Mouse (Mus musculus): ENCODE results near the gene Sertad3.
A peak's percentile ranks its signal among the peaks of the same experiment; 100 is the strongest.

Gene Sertad3

GRCm38 (mm10) chr7:27473156-27473834 lies at the start of gene Sertad3:
Gene Sertad3 (plus strand): TSS chr7:27473768.
- DNase-seq (ENCODE audit: low read depth, low spot score), result peak; percentile 94

- DNase-seq (ENCODE audit: low read depth, low spot score), result no peak
Observed at GRCm38 (mm10) chr7:27427387-27427786, 46.2 kb upstream of the Sertad3 start.

- DNase-seq (ENCODE audit: low read depth, low spot score), result no peak
Observed at GRCm38 (mm10) chr7:27428002-27428401, 45.6 kb upstream of the Sertad3 start.

- no peak for DNase-seq (ENCODE audit: low read depth, low spot score)
Observed at GRCm38 (mm10) chr7:27429135-27429534, 44.4 kb upstream of the Sertad3 start.

- DNase-seq (ENCODE audit: low read depth, low spot score), result no peak
Observed at GRCm38 (mm10) chr7:27433349-27433748, 40.2 kb upstream of the Sertad3 start.

- DNase-seq (ENCODE audit: low read depth, low spot score), result no peak
Observed at GRCm38 (mm10) chr7:27433794-27434193, 39.8 kb upstream of the Sertad3 start.

- DNase-seq (ENCODE audit: low read depth, low spot score), result no peak
Observed at GRCm38 (mm10) chr7:27437544-27437943, 36.0 kb upstream of the Sertad3 start.

GRCm38 (mm10) chr7:27440014-27440413 lies 33.6 kb upstream of the Sertad3 start:
- no peak for DNase-seq (ENCODE audit: low read depth, low spot score)

GRCm38 (mm10) chr7:27446051-27446450 lies 27.5 kb upstream of the Sertad3 start:
- no peak for DNase-seq (ENCODE audit: low read depth, low spot score)

GRCm38 (mm10) chr7:27446521-27447418 lies 26.8 kb upstream of the Sertad3 start:
- DNase-seq (ENCODE audit: low read depth, low spot score), result no peak

- DNase-seq (ENCODE audit: low read depth, low spot score), result peak; percentile 98
Observed at GRCm38 (mm10) chr7:27447419-27448286, 25.9 kb upstream of the Sertad3 start, which contains the start of the genes Sptbn4 and Blvrb. Gene Sptbn4 (minus strand): TSS chr7:27447686. Gene Blvrb (plus strand): TSS chr7:27447978.

GRCm38 (mm10) chr7:27448421-27449206 lies 25.0 kb upstream of the Sertad3 start:
- no peak for DNase-seq (ENCODE audit: low read depth, low spot score)

- no peak for DNase-seq (ENCODE audit: low read depth, low spot score)
Observed at GRCm38 (mm10) chr7:27449256-27449862, 24.2 kb upstream of the Sertad3 start.

- no peak for DNase-seq (ENCODE audit: low read depth, low spot score)
Observed at GRCm38 (mm10) chr7:27451359-27451758, 22.2 kb upstream of the Sertad3 start.

- no peak for DNase-seq (ENCODE audit: low read depth, low spot score)
Observed at GRCm38 (mm10) chr7:27452206-27452770, 21.3 kb upstream of the Sertad3 start.

- no peak for DNase-seq (ENCODE audit: low read depth, low spot score)
Observed at GRCm38 (mm10) chr7:27454461-27455121, 19.0 kb upstream of the Sertad3 start.

GRCm38 (mm10) chr7:27455273-27455672 lies 18.3 kb upstream of the Sertad3 start:
- DNase-seq (ENCODE audit: low read depth, low spot score), result no peak

- DNase-seq (ENCODE audit: low read depth, low spot score), result no peak
Observed at GRCm38 (mm10) chr7:27458614-27459013, 15.0 kb upstream of the Sertad3 start.

GRCm38 (mm10) chr7:27459640-27460039 lies 13.9 kb upstream of the Sertad3 start:
- DNase-seq (ENCODE audit: low read depth, low spot score), result no peak

- no peak for DNase-seq (ENCODE audit: low read depth, low spot score)
Observed at GRCm38 (mm10) chr7:27460477-27460876, 13.1 kb upstream of the Sertad3 start.

All from embryo, embryonic 11.5 days (tissue).